Comparison of ENCODE assay signal across 11 mouse cellular contexts in the genomic region with DNA sequence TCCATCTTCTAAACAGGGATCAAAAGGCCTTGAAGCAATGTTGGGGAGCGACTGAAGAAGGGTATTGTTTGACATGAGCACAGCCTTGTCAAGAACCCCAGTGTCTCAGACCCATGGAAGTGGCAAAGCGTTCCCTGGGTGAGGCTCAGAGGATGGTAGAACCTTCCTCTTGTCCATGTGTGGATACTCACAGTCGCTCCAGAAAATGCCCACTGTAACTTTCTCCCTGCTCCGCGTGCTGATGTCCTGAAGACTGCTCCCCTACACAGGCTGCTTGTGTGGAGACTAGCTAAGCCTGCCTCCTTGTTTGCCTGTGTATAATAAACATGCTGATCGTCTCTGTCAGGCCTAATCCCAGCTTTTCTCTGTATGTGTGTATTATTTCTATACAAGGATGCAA. TPM values are rescaled to one million over a fixed set of nuclear protein-coding genes. Genes with fewer than 3 reads are reported as not detected.
A peak's percentile ranks its signal among the peaks of the same experiment; 100 is the strongest.
DNase-seq lines count a peak whose midpoint lies in the region; ATAC-seq and TF ChIP-seq lines count a peak whose summit lies in the region.
"Had no signal": no experiment of that assay in that cellular context is flagged by ENCODE, and none has a peak within 500 bp of the region (broad histone marks: within the 10 kb centered on the region; RNA-seq: fewer than 3 reads in every experiment).

No protein-coding gene starts in this region.

- H3K4me1 ChIP-seq in heart, embryonic 12.5 days (replicated peaks) = peaks cover 48% of the 10 kb centered on the region
- peaks cover 19% of the 10 kb centered on the region for H3K4me1 ChIP-seq in lung, embryonic 14.5 days (ENCODE audit: insufficient read depth)
- H3K4me1 ChIP-seq in embryonic fibroblast, embryonic 13.5 days (ENCODE audit: control insufficient read depth, insufficient read depth, low read length) = peaks cover 25% of the 10 kb centered on the region
- peaks cover 17% of the 10 kb centered on the region for H3K4me1 ChIP-seq in small intestine, adult 2 months (ENCODE audit: control insufficient read depth, insufficient read depth, insufficient read length, low read length)

- no peak for ATAC-seq in heart, embryonic 12.5 days (ENCODE audit: insufficient number of reproducible peaks, low FRiP score)
- ATAC-seq in lung, embryonic 14.5 days (ENCODE audit: insufficient read depth) = no peak

- H3K4me2 ChIP-seq in heart, embryonic 12.5 days = no peak overlapping the region
- H3K4me2 ChIP-seq in lung, embryonic 14.5 days = no peak overlapping the region

- no peak for TF ChIP-seq CTCF in lung, embryonic 14.5 days (IDR thresholded peaks at IDR 0.05; ENCODE audit: low read depth)
- TF ChIP-seq CTCF in embryonic fibroblast, embryonic 13.5 days (IDR thresholded peaks at IDR 0.05; ENCODE audit: borderline replicate concordance, insufficient read depth, low read length) = no peak
- TF ChIP-seq CTCF in small intestine, adult 2 months (IDR thresholded peaks at IDR 0.05; ENCODE audit: extremely low read depth, insufficient read length, insufficient replicate concordance, low read depth, low read length) = no peak

- H3K27ac ChIP-seq in heart, embryonic 12.5 days (ENCODE audit: poor library complexity, severe bottlenecking) = peak overlapping the region; percentile 72
- peak overlapping the region; percentile 88 for H3K27ac ChIP-seq in lung, embryonic 14.5 days (ENCODE audit: low read depth)
- H3K27ac ChIP-seq in embryonic fibroblast, embryonic 13.5 days (ENCODE audit: insufficient read depth, low read length) = peak overlapping the region; percentile 97
- peak overlapping the region; percentile 41 for H3K27ac ChIP-seq in small intestine, adult 2 months (ENCODE audit: insufficient read depth, low read depth, low read length)

- H3K9ac ChIP-seq in heart, embryonic 12.5 days = no peak overlapping the region; the same call in 1 of the 2 replicates
- H3K9ac ChIP-seq in lung, embryonic 14.5 days = no peak overlapping the region

- H3K9me3 ChIP-seq in heart, embryonic 12.5 days (replicated peaks) = no peaks in the 10 kb centered on the region
- H3K9me3 ChIP-seq in lung, embryonic 14.5 days (ENCODE audit: low read depth, low read length) = no peaks in the 10 kb centered on the region

- WGBS in heart, embryonic 12.5 days = 62% methylated on average over 6 of the region's 6 CpGs
- WGBS in lung, embryonic 14.5 days = 55% methylated on average over 6 of the region's 6 CpGs
- 74% methylated on average over 6 of the region's 6 CpGs for WGBS in small intestine, adult 2 months

- no peak overlapping the region for H3K4me3 ChIP-seq in heart, embryonic 12.5 days
- no peak overlapping the region for H3K4me3 ChIP-seq in lung, embryonic 14.5 days (ENCODE audit: low read depth, low read length)
- H3K4me3 ChIP-seq in embryonic fibroblast, embryonic 13.5 days (ENCODE audit: insufficient read depth, low read length) = no peak overlapping the region
- H3K4me3 ChIP-seq in small intestine, adult 2 months (ENCODE audit: low read depth, low read length) = no peak overlapping the region

- H3K36me3 ChIP-seq in heart, embryonic 12.5 days = 0 out of 2 replicates have a peak, but pooled peaks cover 2% of the 10 kb centered on the region
- no peaks in the 10 kb centered on the region for H3K36me3 ChIP-seq in lung, embryonic 14.5 days (ENCODE audit: insufficient read depth)
- H3K36me3 ChIP-seq in small intestine, adult 2 months (ENCODE audit: control insufficient read depth, insufficient read depth, low read length) = no peaks in the 10 kb centered on the region

- DNase-seq in heart, adult 9 months (ENCODE audit: low spot score in 2 of 2) = no peak
- DNase-seq in lung, embryonic 14.5 days = no peak
- DNase-seq in lung, adult 18-20 months = no peak
- no peak for DNase-seq in adrenal gland, postnatal 14 days
- no peak for DNase-seq in spleen, postnatal 4 days (ENCODE audit: low spot score in 2 of 2)
- DNase-seq: cerebellum, adult 11-12 months; kidney, adult 8-10 months had no signal

- no peaks in the 10 kb centered on the region for H3K27me3 ChIP-seq in heart, embryonic 12.5 days (replicated peaks)
- H3K27me3 ChIP-seq in lung, embryonic 14.5 days (ENCODE audit: insufficient read depth, low read length) = no peaks in the 10 kb centered on the region
- no peaks in the 10 kb centered on the region for H3K27me3 ChIP-seq in small intestine, adult 2 months (ENCODE audit: control insufficient read depth, insufficient read depth, low read length)
- H3K27me3 ChIP-seq: Patski had no signal

- TF ChIP-seq POLR2A in embryonic fibroblast, embryonic 13.5 days (IDR thresholded peaks at IDR 0.05; ENCODE audit: low read depth, low read length) = peak; percentile 23; the same call in 1 of the 2 replicates
- TF ChIP-seq POLR2A in small intestine, adult 2 months (IDR thresholded peaks at IDR 0.05; ENCODE audit: low read depth, low read length) = no peak

RNA-seq across cellular contexts. Expression of gene Parva, which starts 27.1 kb away (rescaled TPM):
- 101 and 103 TPM in 2 replicates for polyA plus RNA-seq in heart, embryonic 12.5 days (2016; fragmentation: Nextera tagmentation; extraction: Ambion mirVana)
- 102 and 105 TPM in 2 replicates for polyA plus RNA-seq in lung, embryonic 14.5 days (2014; fragmentation: Nextera tagmentation; extraction: Ambion mirVana)
- 230 and 242 TPM in 2 replicates for polyA plus RNA-seq in embryonic fibroblast, embryonic 13.5 days (2011; ENCODE audit: insufficient read length, low read depth, missing spikeins)
- 10.5 and 13.6 TPM in 2 replicates for polyA plus RNA-seq in small intestine, adult 2 months (2012; rRNA removed)
- 84.2 and 94.8 TPM in 2 replicates for total RNA-seq in adrenal gland, postnatal 14 days (2021)

Comparison
In these comparisons a context has a peak if more than half of its experiments do, and no peak if none do; other contexts are left out.
1. H3K27ac ChIP-seq: peak in every context shown above with its lines; median percentile 97 in embryonic fibroblast, embryonic 13.5 days; 88 in lung, embryonic 14.5 days; 72 in heart, embryonic 12.5 days; 41 in small intestine, adult 2 months.